Mouse (Mus musculus) hindbrain, postnatal 0 days (tissue): ENCODE measurements around the gene Olfr1351. TPM values are rescaled to one million over a fixed set of nuclear protein-coding genes. Genes with fewer than 3 reads are reported as not detected.
"Not testable (repeated sequence)": the region's sequence is repeated elsewhere in the genome, so short reads cannot be mapped to it uniquely, and the experiment has no call there.

Experiments
- ATAC-seq: fragments of 200-750 bp; cut with Nextera tagmentation; 2 replicates; pipeline ENCODE4 v1.8.0; 2017; ENCODE audit warnings: mild to moderate bottlenecking, moderate TSS enrichment, moderate library complexity
- DNase-seq: peaks from one replicate; pipeline ENCODE4 v3.0.0-alpha.2; 2015; ENCODE audit warnings: low spot score
- H3K27ac ChIP-seq: fragments of 300-500 bp; sonication (generic); 2 replicates; pipeline ENCODE4 v1.5.1; 2014; ENCODE audit warnings: mild to moderate bottlenecking
- H3K27me3 ChIP-seq: fragments of 300-500 bp; sonication (generic); 2 replicates; pipeline ENCODE4 v1.6.1; 2014; ENCODE audit warnings: low read length, mixed read lengths; ENCODE audit not compliant: insufficient read depth
- H3K36me3 ChIP-seq: fragments of 300-500 bp; sonication (generic); 2 replicates; pipeline ENCODE4 v1.6.1; 2014; ENCODE audit warnings: low read length, mixed read lengths; ENCODE audit not compliant: insufficient read depth
- H3K4me1 ChIP-seq: fragments of 300-500 bp; sonication (generic); 2 replicates; pipeline ENCODE4 v1.6.1; 2014; ENCODE audit warnings: antibody characterized with exemption, low read length, mixed read lengths; ENCODE audit not compliant: insufficient read depth
- H3K4me2 ChIP-seq: fragments of 300-500 bp; sonication (generic); 2 replicates; pipeline ENCODE4 v1.6.1; 2014; ENCODE audit warnings: low read depth, mild to moderate bottlenecking, low read length, moderate library complexity, mixed read lengths
- H3K4me3 ChIP-seq: fragments of 300-500 bp; sonication (generic); 2 replicates; pipeline ENCODE4 v1.5.1; 2014; ENCODE audit warnings: low read length
- H3K9ac ChIP-seq: fragments of 300-500 bp; sonication (generic); replicated peaks from 2 replicates; pipeline ENCODE4 v1.6.1; 2014; ENCODE audit warnings: mild to moderate bottlenecking, low read length, moderate library complexity, mixed read lengths
- H3K9me3 ChIP-seq: fragments of 300-500 bp; sonication (generic); 2 replicates; pipeline ENCODE4 v1.6.1; 2016; ENCODE audit warnings: low read length, mixed read lengths
- CTCF ChIP-seq: IDR thresholded peaks from 2 replicates; pipeline ENCODE4 v1.5.1; 2016; ENCODE audit warnings: antibody characterized with exemption, control low read depth, low read depth
- WGBS: fragments of 180-500 bp; shearing (Covaris S2); extraction: QIAGEN DNeasy Blood & Tissue Kit; methylation state at CpG from one replicate; pipeline ENCODE4 v1.1.7; 2014; 5-methylcytosine and 5-hydroxymethylcytosine counted together
- polyA plus RNA-seq: library from polyadenylated mRNA; unstranded; fragments of >200 nt; fragmentation: Nextera tagmentation; extraction: Ambion mirVana; gene quantifications from 2 replicates; pipeline ENCODE4 v1.2.1, GENCODE M21; 2015
- total RNA-seq: library from RNA; depleted of rRNA; stranded (reverse); fragments of >200 nt; gene quantifications from 2 replicates; pipeline ENCODE4 v1.2.3, GENCODE M21; 2014; rRNA removed

Olfr1351 gene
- total RNA-seq (not detected in 2 replicates), polyA plus RNA-seq (0.05 TPM in 1 of 2 replicates, not detected in the other)

DNA sequence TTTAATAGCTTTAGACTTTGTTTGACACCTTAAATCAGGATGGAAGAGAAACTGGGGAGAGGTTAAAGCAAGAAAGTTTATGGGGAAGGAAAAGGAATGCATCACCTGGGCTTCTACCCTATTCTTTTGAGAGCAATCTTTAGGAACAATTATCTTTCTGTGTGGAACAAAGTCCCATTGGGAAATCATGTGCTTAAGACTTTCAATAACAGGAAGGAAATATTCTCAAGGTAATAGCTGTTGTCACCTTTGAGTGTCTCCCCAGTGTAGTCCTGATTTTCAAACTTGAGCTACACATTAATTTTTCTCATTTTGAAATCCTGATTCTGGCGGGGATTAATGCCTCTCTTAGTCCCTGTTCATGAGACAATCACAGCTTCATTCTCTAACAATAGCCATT lies at the start of gene Olfr1351:
TSS of gene Olfr1351 (plus strand) at position 301 of the 400 bp plus-strand sequence.
- no peaks in the 10 kb centered on the region for H3K27me3 ChIP-seq
- no peaks in the 10 kb centered on the region for H3K9me3 ChIP-seq
- no peaks in the 10 kb centered on the region for H3K4me1 ChIP-seq
- H3K27ac ChIP-seq, result no peak within 1 kb of the TSS
- ATAC-seq, result no peak
- no peak within 1 kb of the TSS for H3K4me2 ChIP-seq
- TF ChIP-seq CTCF, result no peak
- DNase-seq, result no peak
- H3K36me3 ChIP-seq, result no peaks in the 10 kb centered on the region
- H3K4me3 ChIP-seq, result no peak within 1 kb of the TSS
- WGBS, result 63% methylated on average over 1 of the region's 1 CpGs
- no peak within 1 kb of the TSS for H3K9ac ChIP-seq

- not testable (repeated sequence) for H3K27me3 ChIP-seq, ATAC-seq, DNase-seq, H3K9me3 ChIP-seq, H3K27ac ChIP-seq, H3K4me1 ChIP-seq, H3K4me2 ChIP-seq, H3K9ac ChIP-seq, H3K4me3 ChIP-seq, H3K36me3 ChIP-seq
These were observed 49.3 kb upstream of the Olfr1351 start, which contains the start of gene Olfr1353 for GRCm38 (mm10) chr10:78963009-78963408. Gene Olfr1353 (plus strand): TSS chr10:78963309.

- Histone ChIP-seq H3K27me3 (no peaks in the 10 kb centered on the region), H3K4me1 (no peaks in the 10 kb centered on the region), H3K9me3 (no peaks in the 10 kb centered on the region), H3K27ac (no peak within 1 kb of the TSS), H3K36me3 (no peaks in the 10 kb centered on the region), H3K4me3 (no peak within 1 kb of the TSS), H3K4me2 (no peak within 1 kb of the TSS), H3K9ac (no peak within 1 kb of the TSS)
- TF ChIP-seq CTCF, result no peak
- no peak for ATAC-seq
- DNase-seq, result no peak
These were observed 31.5 kb upstream of the Olfr1351 start, which contains the start of gene Olfr1352 for GRCm38 (mm10) chr10:78980750-78981149. Gene Olfr1352 (plus strand): TSS chr10:78981050.

DNA sequence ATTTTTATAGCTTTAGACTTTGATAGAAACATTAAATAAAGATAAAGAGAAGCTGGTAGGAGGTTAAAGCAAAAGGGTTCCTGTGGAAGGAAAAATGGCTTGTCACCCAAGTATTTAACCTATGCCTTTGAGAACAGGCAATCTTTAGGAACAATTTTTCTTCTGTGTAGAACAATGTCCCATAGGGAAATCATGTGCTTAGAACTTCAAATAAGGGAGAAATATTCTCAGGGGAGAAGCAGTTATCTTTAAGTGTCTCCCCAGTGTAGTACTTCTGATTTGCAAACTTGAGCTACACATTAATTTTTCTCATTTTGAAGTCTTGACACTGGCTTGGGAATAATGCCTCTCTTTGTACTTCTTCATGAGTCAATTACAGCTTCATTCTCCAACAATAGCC lies 16.2 kb downstream of the Olfr1351 start, which contains the start of gene Olfr57:
TSS of gene Olfr57 (plus strand) at position 301 of the 400 bp plus-strand sequence.
- ATAC-seq (no peak), DNase-seq (no peak)
- Histone ChIP-seq H3K36me3 (no peaks in the 10 kb centered on the region), H3K9me3 (no peaks in the 10 kb centered on the region), H3K27ac (no peak within 1 kb of the TSS), H3K27me3 (no peaks in the 10 kb centered on the region), H3K4me2 (no peak within 1 kb of the TSS), H3K4me3 (no peak within 1 kb of the TSS), H3K4me1 (no peaks in the 10 kb centered on the region), H3K9ac (no peak within 1 kb of the TSS)
- TF ChIP-seq CTCF, result no peak

DNA sequence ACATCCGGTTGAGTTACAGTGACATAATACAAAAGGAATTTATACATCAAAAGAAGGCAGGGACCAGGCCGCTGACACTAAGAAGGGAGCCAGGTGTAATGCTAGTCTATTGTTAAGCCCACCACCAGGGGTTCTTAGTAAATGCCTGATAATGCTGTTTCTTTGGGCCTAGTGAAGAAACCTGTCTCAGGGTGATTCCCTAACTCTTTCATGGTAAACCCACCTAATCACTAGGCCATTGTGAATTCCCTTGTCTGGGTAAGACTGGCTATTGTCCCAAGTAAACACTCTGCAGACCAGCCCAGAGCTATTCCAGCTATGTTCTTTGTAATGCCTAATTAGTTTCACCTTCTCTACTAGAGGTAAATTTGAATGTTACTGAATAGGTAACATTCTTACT lies 30.2 kb downstream of the Olfr1351 start:
- not testable (repeated sequence) for H3K4me3 ChIP-seq, H3K4me2 ChIP-seq, H3K36me3 ChIP-seq, H3K9me3 ChIP-seq, H3K9ac ChIP-seq, DNase-seq, H3K4me1 ChIP-seq, H3K27me3 ChIP-seq, H3K27ac ChIP-seq, ATAC-seq
- 85% methylated on average over 2 of the region's 2 CpGs for WGBS

DNA sequence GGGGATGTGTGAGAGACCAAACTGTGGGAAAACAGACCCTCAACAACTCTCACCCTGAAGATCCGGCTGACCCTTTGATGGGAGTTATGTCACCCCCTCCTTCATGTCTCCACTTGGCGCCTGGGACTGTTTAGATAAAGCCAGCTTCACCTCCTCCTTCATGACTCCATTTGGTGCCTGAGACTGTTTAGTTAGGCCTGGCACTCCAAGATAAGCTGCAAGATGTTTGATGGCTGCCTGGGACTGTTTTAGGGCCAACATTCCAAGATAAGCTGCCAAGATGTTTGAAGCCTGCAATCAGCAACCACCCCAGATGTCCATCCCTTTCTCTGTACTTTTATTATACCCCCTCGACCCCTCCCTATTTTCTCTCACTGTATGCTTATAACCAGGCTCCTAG lies 45.1 kb downstream of the Olfr1351 start:
- not testable (repeated sequence) for H3K4me1 ChIP-seq, ATAC-seq, H3K4me2 ChIP-seq, H3K36me3 ChIP-seq, H3K27me3 ChIP-seq, H3K9ac ChIP-seq, H3K4me3 ChIP-seq, H3K27ac ChIP-seq, H3K9me3 ChIP-seq, DNase-seq
- 93% methylated on average over 3 of the region's 3 CpGs for WGBS

Other genes with a start within 250 kb of the Olfr1351 start
- 79.2 and 80.1 TPM in 2 replicates for gene Slc1a6, start 232.0 kb upstream of the Olfr1351 start, total RNA-seq
- 38.8 and 41.3 TPM in 2 replicates for gene Slc1a6, start 232.0 kb upstream of the Olfr1351 start, polyA plus RNA-seq
- not detected in 2 replicates for gene Olfr1356, start 160.3 kb upstream of the Olfr1351 start, total RNA-seq
- not detected in 2 replicates for gene Olfr1356, start 160.3 kb upstream of the Olfr1351 start, polyA plus RNA-seq
- not detected in 2 replicates for gene Olfr1355, start 136.9 kb upstream of the Olfr1351 start, total RNA-seq
- gene Olfr1355, start 136.9 kb upstream of the Olfr1351 start, polyA plus RNA-seq, result not detected in 2 replicates
- not detected in 2 replicates for gene Olfr1354, start 99.3 kb upstream of the Olfr1351 start, total RNA-seq
- gene Olfr1354, start 99.3 kb upstream of the Olfr1351 start, polyA plus RNA-seq, result not detected in 2 replicates
- not detected in 2 replicates for gene Olfr8, start 61.8 kb upstream of the Olfr1351 start, total RNA-seq
- not detected in 2 replicates for gene Olfr8, start 61.8 kb upstream of the Olfr1351 start, polyA plus RNA-seq
- not detected in 2 replicates for gene Olfr1353, start 49.2 kb upstream of the Olfr1351 start, total RNA-seq
- not detected in 2 replicates for gene Olfr1353, start 49.2 kb upstream of the Olfr1351 start, polyA plus RNA-seq
- gene Olfr1352, start 31.4 kb upstream of the Olfr1351 start, total RNA-seq, result not detected in 2 replicates
- gene Olfr1352, start 31.4 kb upstream of the Olfr1351 start, polyA plus RNA-seq, result not detected in 2 replicates
- gene Olfr57, start 16.3 kb downstream of the Olfr1351 start, total RNA-seq, result not detected in 2 replicates
- gene Olfr57, start 16.3 kb downstream of the Olfr1351 start, polyA plus RNA-seq, result 0.45 and 1.0 TPM in 2 replicates
- gene 2610008E11Rik, start 85.1 kb downstream of the Olfr1351 start, total RNA-seq, result 16.6 and 18.2 TPM in 2 replicates
- 19.4 and 20.0 TPM in 2 replicates for gene 2610008E11Rik, start 85.1 kb downstream of the Olfr1351 start, polyA plus RNA-seq
- not detected in 2 replicates for gene Vmn2r80, start 136.3 kb downstream of the Olfr1351 start, total RNA-seq
- not detected in 2 replicates for gene Vmn2r80, start 136.3 kb downstream of the Olfr1351 start, polyA plus RNA-seq
- gene Vmn2r81, start 235.2 kb downstream of the Olfr1351 start, total RNA-seq, result not detected in 2 replicates
- not detected in 2 replicates for gene Vmn2r81, start 235.2 kb downstream of the Olfr1351 start, polyA plus RNA-seq